Mouse (Mus musculus) hematopoietic stem cell, adult 5-6 weeks (primary cell): ENCODE results near the gene Nxpe5. TPM values are rescaled to one million over a fixed set of nuclear protein-coding genes. Genes with fewer than 3 reads are reported as not detected.

Experiments
- ATAC-seq, 2 experiments: fragments of 125-278 bp in 1 of 2; replicated peaks in 1 of 2; 2 replicates each; pipeline ENCODE4 v1.8.0; 2016 to 2017; ENCODE audit warnings: inconsistent platforms in 2 of 2, mild to moderate bottlenecking in 2 of 2, moderate number of reproducible peaks in 2 of 2, low read depth in 1 of 2, moderate TSS enrichment in 1 of 2; ENCODE audit not compliant: low FRiP score in 2 of 2, poor library complexity in 2 of 2, severe bottlenecking in 2 of 2, insufficient read depth in 1 of 2, low TSS enrichment in 1 of 2
- total RNA-seq: library from RNA; stranded (forward); fragments of 172-1452, 232-1000 nt; gene quantifications from 2 replicates; pipeline ENCODE4 v1.2.3, GENCODE M21; 2017

The Nxpe5 gene
- total RNA-seq, 1 experiment from 2014 or later, result 8.7 TPM

DNA sequence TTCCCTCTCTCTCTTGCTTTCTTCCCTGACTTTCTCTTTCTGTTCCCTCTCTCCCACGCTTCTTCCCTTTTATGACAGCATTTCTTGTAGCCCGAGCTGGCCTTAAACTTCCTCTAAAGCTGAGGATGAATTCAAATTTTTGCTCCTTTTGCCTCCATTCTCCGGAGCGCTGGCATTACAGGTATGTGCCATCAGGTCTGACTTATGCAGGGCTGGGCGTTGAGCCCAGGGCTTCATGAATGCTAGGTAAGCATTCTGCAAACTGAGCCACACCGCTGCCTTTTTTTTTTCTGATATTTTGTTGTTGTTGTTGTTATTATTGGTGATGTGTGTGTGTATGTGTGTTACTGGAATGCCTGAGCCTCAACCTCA lies 38.5 kb downstream of the Nxpe5 start:
- ATAC-seq, result peak; percentile 9; a peak in 1 of 4 replicates

- no peak for ATAC-seq
Measured at GRCm38 (mm10) chr5:138265712-138266111, 40.0 kb downstream of the Nxpe5 start.

DNA sequence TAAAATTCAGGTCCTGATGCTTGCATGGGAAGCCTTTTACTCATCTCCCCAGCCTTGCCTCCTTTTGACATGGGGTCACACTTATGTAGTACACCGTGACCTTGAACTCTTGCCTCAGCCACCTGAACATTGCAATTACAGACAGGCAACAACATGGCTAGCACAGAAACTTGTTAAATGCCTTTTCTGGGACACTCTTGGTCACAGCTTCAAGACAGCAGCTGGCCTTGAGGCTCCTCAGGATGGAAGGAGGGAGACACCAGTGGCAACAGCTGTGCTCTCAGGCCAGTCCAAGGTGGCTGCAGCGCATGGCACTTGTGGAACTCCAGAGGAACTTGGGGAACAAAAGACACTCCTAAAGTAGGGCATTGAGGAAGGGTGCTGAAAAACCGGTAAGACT lies 41.4 kb downstream of the Nxpe5 start:
- no peak for ATAC-seq

DNA sequence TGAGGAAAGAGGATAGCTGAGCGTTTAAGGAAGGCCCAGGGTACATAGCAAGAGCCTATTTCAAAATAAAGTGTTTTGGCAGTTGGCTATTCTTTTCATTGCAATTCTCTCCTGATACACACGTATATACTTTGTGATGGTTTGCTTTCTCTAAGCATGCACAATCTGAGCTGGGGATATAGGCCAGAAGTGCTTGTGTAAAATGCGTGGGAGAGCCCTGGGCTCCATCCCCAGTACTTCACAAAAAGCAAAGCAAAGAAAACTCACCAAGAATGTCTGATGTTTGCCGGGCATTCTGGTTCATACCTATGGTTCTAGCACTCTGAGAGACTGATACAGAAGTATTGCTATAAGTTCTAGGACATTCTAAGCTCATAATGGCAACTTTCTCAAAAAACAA lies 43.3 kb downstream of the Nxpe5 start:
- no peak for ATAC-seq

- ATAC-seq, result no peak
Measured at GRCm38 (mm10) chr5:138271232-138271631, 45.5 kb downstream of the Nxpe5 start.

GRCm38 (mm10) chr5:138272409-138272923 lies 46.8 kb downstream of the Nxpe5 start, which contains the start of gene Gal3st4:
TSS of gene Gal3st4 (minus strand) at chr5:138272840.
- no peak for ATAC-seq

DNA sequence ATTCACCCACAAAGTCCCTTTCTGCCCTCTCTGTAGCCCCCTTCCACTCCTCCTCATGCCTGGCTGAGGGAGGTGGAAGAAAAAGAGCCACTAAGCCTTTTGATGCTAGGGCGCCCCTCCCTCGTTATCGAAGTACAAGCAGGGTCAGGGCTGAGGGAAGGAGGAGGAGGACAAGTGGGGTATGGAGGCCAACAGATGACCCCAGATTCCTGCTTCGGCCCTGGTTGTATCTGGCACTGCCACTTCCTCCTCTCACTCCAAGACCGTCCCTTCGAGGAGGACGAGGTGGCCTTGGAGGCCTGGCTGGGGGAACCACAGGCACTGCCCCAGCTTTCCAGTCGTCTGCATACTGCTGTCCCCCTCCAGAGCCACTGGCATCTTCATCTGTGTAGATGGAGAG lies 48.5 kb downstream of the Nxpe5 start:
- no peak for ATAC-seq

DNA sequence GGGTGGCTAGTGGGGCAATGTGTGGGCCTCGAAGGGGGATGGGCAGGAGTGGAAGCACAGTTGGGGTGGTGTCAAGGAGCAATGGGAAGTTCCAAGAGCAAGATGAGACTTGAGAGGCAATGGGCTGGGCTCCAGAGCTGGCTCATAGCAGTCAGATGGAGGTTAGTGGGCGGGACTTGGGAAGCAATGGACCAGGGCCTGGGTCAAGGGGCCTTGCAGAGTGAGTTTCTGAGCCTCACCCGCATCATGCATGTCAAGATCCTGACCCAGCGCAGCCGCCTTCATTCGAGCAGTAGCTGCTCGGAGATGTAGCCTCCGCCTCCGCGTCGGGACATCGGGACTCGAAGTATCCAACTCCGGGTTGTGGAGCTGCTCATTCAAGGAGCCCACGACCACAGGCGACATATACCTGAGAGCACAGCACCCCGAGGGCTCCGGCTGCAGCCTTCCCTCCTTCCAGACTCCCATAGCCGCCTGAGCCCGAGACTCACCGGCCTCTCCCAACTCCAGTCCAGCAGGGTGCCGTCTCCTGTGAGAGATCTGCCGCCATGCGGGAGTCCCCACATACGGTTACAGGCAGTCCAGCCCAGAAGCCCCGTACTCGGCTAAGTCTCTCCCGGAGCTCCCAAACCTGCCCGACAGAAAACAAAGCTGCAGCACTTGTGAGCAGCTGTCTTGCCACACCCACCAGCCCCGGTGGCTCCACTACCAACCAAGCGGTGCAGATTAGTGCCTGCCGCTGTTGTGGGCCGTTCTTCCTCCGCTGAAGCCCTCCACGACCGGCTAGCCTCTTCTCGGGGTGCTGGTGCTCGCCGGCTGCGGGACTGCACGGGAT lies 49.7 kb downstream of the Nxpe5 start:
- no peak for ATAC-seq

GRCm38 (mm10) chr5:138277994-138278393 lies 52.3 kb downstream of the Nxpe5 start:
- no peak for ATAC-seq

- peak; percentile 96 to 97 for ATAC-seq
Measured at GRCm38 (mm10) chr5:138279585-138280424, 54.1 kb downstream of the Nxpe5 start, which contains the start of the genes Gm43720, Gpc2 and Stag3. TSS of gene Gm43720 (minus strand) at chr5:138279958. TSS of gene Gpc2 (minus strand) at chr5:138280005. TSS of gene Stag3 (plus strand) at chr5:138280240.

DNA sequence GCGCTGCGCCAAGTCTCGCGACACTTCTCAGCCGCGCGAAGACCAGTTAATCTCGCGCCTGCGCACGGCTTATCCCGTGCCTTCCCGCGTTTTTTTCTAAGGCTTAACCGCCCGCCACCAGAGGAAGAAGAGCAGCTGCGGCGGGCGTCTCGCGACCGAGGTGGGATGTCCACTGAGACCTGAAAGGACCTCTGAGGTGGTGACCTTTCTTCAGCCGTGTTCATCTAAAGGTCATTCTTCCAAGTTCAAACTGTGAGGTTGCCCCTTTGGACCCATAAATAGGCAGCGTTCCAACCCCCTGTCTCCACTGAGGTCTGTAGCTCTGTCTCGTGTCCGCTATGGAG lies 54.7 kb downstream of the Nxpe5 start:
- no peak for ATAC-seq

DNA sequence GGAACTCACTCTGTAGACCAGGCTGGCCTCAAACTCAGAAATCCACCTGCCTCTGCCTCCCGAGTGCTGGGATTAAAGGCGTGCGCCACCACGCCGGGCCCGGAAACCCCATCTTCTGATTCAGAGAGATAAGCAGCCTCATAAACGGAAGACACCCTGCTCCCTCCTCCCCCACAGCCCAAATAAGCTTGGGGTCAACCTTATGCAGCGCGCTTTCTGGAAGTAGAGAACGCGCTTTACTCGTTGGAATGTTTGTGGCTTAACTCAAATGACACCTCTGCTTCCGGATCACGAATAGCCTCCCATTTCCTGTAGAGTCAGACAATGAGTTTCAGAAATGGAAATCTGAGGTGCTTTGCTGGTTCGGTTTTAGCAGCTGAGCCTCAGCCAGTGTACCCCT lies 55.1 kb downstream of the Nxpe5 start:
- ATAC-seq, result no peak

DNA sequence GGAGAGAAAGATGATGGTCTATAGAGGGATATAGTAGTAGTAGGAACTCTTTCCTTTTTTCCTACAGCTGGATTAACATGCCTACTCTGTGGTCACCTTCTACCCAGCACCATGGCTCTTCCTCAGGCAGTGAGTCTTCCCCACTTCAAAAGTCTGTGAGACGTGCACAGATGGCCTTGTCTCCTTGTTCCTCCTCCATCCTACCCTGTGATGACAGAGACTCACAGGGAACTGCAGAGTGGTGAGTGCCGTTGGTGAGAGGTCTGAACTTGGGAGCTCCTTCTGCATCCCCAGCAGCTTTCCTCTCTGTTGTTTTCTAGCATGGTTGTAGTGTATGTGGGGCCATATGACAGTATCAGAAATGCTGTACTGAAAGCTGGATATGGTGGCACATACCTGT lies 56.1 kb downstream of the Nxpe5 start:
- ATAC-seq, result no peak

DNA sequence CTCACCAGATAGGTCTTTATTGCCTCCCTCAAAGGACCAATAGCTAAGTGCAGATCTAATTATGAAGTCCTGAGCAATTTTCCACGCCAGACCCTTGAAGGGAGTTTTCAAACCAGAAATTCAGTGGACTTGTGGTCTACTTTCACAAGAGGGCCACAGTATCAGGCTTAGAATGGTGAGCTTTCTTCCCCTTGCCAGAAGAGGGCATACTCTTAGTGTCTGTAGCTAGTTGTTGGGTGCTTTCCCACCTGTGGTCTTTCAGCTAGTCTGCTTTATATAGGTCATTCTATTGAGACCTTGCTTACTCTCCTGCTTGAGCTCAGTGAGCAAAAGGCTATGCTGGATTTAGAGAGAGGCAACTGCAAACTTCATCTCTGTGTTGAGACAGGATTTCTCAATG lies 57.8 kb downstream of the Nxpe5 start:
- no peak for ATAC-seq

GRCm38 (mm10) chr5:138287861-138288260 lies 62.2 kb downstream of the Nxpe5 start:
- ATAC-seq, result no peak

GRCm38 (mm10) chr5:138291638-138292037 lies 65.9 kb downstream of the Nxpe5 start:
- ATAC-seq, result no peak

GRCm38 (mm10) chr5:138294158-138294557 lies 68.5 kb downstream of the Nxpe5 start:
- no peak for ATAC-seq

DNA sequence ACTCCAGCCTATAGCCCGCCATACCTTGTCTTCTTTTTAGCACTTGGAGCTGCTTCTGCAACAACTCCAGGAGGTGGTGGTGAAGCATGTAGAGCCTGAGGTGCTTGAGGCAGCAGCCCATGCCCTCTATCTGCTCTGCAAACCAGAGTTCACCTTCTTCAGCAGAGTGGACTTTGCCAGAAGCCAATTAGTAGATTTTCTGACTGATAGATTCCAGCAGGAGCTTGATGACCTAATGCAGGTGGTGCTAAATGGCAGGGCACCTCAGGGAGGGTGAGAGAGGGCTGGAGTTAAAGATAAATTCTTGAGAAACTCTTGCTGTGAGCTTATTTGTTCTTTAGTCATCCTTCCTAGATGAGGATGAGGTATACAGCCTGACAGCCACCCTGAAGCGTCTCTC lies 73.9 kb downstream of the Nxpe5 start:
- ATAC-seq, result no peak
